Mouse (Mus musculus): ENCODE measurements around the gene Ptma.
"Not testable (repeated sequence)": the region's sequence is repeated elsewhere in the genome, so short reads cannot be mapped to it uniquely, and the experiment has no call there.

Ptma gene

GRCm38 (mm10) chr1:86539583-86539982 is 13.1 kb downstream of the Ptma start:
- DNase-seq (ENCODE audit: low spot score in 2 of 2) = not testable (repeated sequence)

- DNase-seq (ENCODE audit: low spot score in 2 of 2) = no peak
Measured at GRCm38 (mm10) chr1:86542584-86542983, 16.1 kb downstream of the Ptma start.

GRCm38 (mm10) chr1:86546797-86547196 is 20.3 kb downstream of the Ptma start:
- DNase-seq (ENCODE audit: low spot score in 2 of 2) = no peak

GRCm38 (mm10) chr1:86551299-86551698 is 24.8 kb downstream of the Ptma start:
- no peak for DNase-seq (ENCODE audit: low spot score in 2 of 2)

GRCm38 (mm10) chr1:86551877-86552276 is 25.4 kb downstream of the Ptma start:
- DNase-seq (ENCODE audit: low spot score in 2 of 2) = no peak

- no peak for DNase-seq (ENCODE audit: low spot score in 2 of 2)
Measured at GRCm38 (mm10) chr1:86555665-86556064, 29.1 kb downstream of the Ptma start.

GRCm38 (mm10) chr1:86557872-86558271 is 31.3 kb downstream of the Ptma start:
- no peak for DNase-seq (ENCODE audit: low spot score in 2 of 2)

- no peak for DNase-seq (ENCODE audit: low spot score in 2 of 2)
Measured at GRCm38 (mm10) chr1:86559232-86559631, 32.7 kb downstream of the Ptma start.

- no peak for DNase-seq (ENCODE audit: low spot score in 2 of 2)
Measured at GRCm38 (mm10) chr1:86562663-86563062, 36.1 kb downstream of the Ptma start.

- no peak for DNase-seq (ENCODE audit: low spot score in 2 of 2)
Measured at GRCm38 (mm10) chr1:86568409-86568808, 41.9 kb downstream of the Ptma start.

- DNase-seq (ENCODE audit: low spot score in 2 of 2) = no peak
Measured at GRCm38 (mm10) chr1:86569292-86569860, 42.9 kb downstream of the Ptma start.

- no peak for DNase-seq (ENCODE audit: low spot score in 2 of 2)
Measured at GRCm38 (mm10) chr1:86571381-86571780, 44.9 kb downstream of the Ptma start.

- DNase-seq (ENCODE audit: low spot score in 2 of 2) = no peak
Measured at GRCm38 (mm10) chr1:86571941-86572340, 45.4 kb downstream of the Ptma start.

Data from thymus, postnatal 10 days (tissue).